Mouse (Mus musculus) sigmoid colon, adult 10 weeks (tissue): ENCODE measurements around the gene Txlng. TPM values are rescaled to one million over a fixed set of nuclear protein-coding genes. Genes with fewer than 3 reads are reported as not detected.

Experiments
- polyA plus RNA-seq: library from polyadenylated mRNA; stranded (reverse); fragments of 350-450 nt; fragmentation: Illumina TruSeq; extraction: RNeasy Lipid Tissue Mini Kit (QIAGEN cat#74804); gene quantifications from one replicate; pipeline ENCODE4 v1.2.3, GENCODE M21; 2014; ENCODE audit warnings: low read depth, low replicate concordance

The Txlng gene
- polyA plus RNA-seq, result 86.9 TPM

GRCm38 (mm10) chrX:162829203-162829708 lies at the start of gene Txlng:
Gene Txlng, minus strand, starts transcription at chrX:162829454.

DNA sequence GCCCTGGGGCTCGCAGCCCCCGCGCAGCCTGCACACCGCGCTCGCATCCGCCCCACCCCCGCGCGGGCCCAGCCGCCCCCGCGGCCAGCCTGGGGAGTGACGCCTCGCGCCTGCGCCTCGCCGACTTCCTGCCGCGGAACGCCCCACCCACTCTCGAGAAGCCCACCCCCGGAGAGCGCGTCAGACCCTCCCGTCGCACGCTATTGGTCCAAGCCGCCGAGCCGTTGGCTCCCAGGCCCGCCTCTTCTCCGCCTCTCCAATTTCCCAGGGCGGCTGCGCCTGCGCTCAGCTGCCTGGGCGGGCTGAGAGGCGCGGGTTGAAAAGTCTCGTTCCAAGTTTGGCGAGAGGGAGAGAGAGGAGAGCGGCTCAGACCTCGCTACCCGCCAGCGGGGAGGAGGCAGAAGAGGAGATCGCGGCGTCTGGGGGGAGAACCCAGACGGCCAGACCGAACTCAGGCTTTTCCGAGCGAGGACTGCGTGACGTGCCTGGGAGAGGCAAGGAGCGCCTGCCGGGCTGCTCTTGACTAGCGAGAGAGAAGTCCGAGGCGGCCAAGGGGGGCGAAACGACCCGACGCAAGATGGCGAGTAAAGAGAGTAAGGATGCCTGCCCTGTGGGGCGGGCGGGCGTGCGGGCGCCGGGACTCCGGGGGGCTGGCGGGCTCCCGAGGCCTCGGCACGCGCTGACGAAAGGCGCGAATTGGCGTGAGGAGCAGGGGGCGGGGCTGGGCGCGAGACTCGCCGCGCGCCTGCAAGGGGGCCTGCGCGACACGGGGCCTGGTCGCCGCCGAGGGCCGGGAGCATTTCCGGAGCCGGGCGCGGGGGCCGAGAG lies 68.9 kb downstream of the Txlng start, which contains the start of gene Rbbp7:
Gene Rbbp7 (plus strand): TSS at position 288 of the 828 bp plus-strand sequence.

Other genes with a start within 250 kb of the Txlng start
- 33.3 TPM for gene Reps2, start 185.8 kb downstream of the Txlng start, polyA plus RNA-seq
- gene Rbbp7, start 69.1 kb downstream of the Txlng start, polyA plus RNA-seq, result 311 TPM
- gene Syap1, start 59.0 kb upstream of the Txlng start, polyA plus RNA-seq, result 343 TPM
- 90.6 TPM for gene Ctps2, start 71.8 kb upstream of the Txlng start, polyA plus RNA-seq
- gene S100g, start 135.1 kb upstream of the Txlng start, polyA plus RNA-seq, result 22.4 TPM